Mouse (Mus musculus): ENCODE measurements at regions not wholly inside any gene's neighbourhood (a gene's known extent, or its start where the extent isn't known, plus 50 kb on each side); places are given as distances from the start of the nearest gene placed in this dataset.

- no peak for DNase-seq (ENCODE audit: low read depth, low spot score)
Observed at GRCm38 (mm10) chr13:81852309-81852978, 69.6 kb downstream of the Cetn3 start.

- DNase-seq (ENCODE audit: low read depth, low spot score): no peak
Observed at GRCm38 (mm10) chr13:81856072-81856471, 73.2 kb downstream of the Cetn3 start.

DNA sequence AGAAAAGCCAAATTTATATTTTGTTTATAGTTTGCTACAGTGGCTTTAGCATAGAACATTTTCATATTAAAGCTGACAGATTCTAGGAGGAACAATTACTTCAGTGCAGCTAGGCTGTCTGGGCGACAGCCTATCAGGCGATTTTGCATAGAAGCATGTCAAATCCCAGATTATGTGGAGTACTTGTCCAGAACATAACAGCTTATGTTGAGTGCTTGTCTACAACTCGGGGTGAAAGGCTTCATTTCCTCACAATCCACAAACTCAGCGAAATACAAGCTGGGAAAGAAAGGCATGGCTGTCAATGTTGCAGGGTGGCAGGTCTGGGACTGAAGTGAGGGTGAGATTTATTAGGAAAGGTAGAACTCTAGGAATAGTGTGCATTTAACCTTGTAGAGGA, 77.8 kb downstream of the Cetn3 start:
- DNase-seq (ENCODE audit: low read depth, low spot score): no peak

- no peak for DNase-seq (ENCODE audit: low read depth, low spot score)
Observed at GRCm38 (mm10) chr13:81861886-81862600, 79.2 kb downstream of the Cetn3 start.

GRCm38 (mm10) chr13:81871226-81871625, 88.3 kb downstream of the Cetn3 start:
- no peak for DNase-seq (ENCODE audit: low read depth, low spot score)

DNA sequence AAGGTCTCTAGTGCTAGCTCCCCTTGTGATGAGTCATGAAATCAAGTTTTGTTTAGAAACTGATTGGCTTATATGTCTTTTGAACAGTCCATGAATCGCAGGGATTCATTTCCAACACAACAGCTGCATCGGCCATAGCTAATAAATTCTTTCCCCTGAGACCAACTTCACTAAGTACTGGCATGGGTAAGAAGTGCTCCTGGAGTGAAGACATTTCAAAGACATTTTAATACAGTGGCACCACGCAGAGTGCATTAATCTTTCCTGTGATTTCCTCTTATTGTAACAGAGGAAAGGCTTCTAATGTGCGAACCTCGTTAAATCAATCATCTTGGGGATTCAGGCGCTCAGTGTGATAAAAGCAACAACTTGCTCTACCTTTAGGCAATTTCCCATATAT, 103.0 kb downstream of the Cetn3 start:
- DNase-seq (ENCODE audit: low read depth, low spot score): no peak

DNA sequence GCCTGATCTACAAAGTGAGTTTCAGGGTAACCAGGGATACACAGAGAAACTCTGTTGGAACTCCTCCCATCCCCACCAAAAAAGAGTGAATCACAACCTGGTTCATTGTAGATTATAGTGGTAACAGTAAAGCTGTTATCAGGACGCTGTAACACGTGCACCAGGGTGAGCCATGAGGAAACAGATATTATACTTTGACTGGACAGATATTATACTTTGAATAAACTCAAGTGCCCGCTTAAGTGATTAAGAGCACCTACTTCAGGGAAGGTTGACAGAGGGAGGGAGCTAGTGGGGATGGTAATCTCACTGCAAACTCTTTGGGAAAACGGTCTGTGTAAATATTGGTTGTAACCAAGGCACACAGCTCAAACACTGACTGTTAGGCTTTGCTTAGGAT, 147.4 kb downstream of the Cetn3 start:
- no peak for DNase-seq (ENCODE audit: low read depth, low spot score)

GRCm38 (mm10) chr13:81931199-81931598, 148.3 kb downstream of the Cetn3 start:
- no peak for DNase-seq (ENCODE audit: low read depth, low spot score)

- DNase-seq (ENCODE audit: low read depth, low spot score): no peak
Observed at GRCm38 (mm10) chr13:81937061-81937460, 154.2 kb downstream of the Cetn3 start.

DNA sequence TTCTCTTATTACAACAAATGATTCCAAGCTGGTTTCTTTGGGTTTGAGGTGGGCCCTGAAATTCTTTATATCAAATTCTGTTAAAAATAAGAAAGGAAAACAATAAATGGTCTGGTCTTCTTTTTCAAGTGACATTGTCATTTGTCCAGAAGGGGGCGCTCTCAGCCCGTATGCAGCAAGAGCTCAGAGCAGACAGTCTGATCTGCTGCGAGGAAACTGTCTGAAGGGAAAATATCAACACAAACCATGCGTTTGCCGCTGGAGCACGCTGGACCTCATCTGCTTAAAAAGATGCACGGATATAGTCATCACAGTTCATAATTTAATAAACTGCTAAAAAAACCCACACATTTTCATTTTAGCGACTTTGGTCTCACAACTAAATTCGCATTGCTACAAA, 161.2 kb downstream of the Cetn3 start:
- peak; percentile 24 for DNase-seq (ENCODE audit: low read depth, low spot score)

GRCm38 (mm10) chr13:81944469-81944868, 161.6 kb downstream of the Cetn3 start:
- DNase-seq (ENCODE audit: low read depth, low spot score): no peak

- DNase-seq (ENCODE audit: low read depth, low spot score): no peak
Observed at GRCm38 (mm10) chr13:81945741-81946140, 162.9 kb downstream of the Cetn3 start.

DNA sequence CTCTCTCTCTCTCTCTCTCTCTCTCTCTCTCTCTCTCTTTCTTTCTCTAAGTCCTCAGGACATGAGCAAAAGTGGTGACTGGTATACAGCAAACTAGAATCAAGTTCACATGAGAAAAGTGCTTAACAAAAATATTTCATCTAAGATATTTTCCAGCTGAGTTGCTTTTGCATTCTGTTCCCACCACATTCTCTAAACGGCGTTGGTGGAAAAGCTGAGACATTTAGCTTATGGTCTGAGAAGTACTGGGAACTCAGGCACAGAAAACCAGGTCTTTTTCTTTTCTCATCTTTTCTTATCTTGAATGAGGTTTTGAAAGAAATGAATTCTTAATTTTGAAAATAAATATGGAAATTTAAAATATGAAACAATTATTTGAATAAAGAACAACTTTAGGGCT, 182.6 kb downstream of the Cetn3 start:
- no peak for DNase-seq (ENCODE audit: low read depth, low spot score)

DNA sequence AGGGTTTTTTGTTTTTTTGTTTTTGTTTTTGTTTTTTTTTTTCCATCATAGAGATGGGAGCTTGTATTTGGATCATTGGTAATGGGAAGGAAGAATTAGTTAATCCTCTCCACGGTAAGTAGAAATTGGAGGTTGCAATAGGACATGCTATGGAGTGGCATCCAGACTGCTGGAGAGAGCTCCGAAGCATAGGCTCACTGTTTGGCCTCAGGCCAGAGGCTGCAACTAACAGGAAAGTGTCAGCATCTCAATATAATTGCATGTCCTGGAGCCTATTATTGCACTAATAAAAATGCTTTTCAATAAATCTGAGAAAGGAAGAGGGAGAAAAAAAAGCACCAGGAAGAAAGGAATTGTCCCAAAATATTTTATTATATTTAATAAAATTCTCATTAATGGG, 193.0 kb downstream of the Cetn3 start:
- no peak for DNase-seq (ENCODE audit: low read depth, low spot score)

DNA sequence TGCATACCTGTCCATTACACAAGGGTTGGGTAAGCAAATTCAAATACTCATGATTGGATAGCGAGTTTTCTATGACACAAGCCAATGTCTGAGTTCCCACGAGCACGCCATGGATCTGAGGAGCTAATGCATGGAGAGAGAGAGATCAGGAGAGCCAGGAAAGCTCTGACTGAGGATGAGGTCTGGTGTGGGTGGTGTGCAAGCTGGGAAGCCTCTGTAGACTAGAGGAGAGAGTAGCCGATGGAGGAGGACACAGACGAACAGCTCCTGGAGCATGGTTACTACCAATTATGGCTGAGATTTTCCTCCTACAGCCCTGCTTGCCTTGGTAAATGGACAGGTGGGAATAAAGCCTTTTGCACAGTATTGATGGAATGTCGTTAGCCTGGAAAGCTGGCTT, 195.1 kb downstream of the Cetn3 start:
- no peak for DNase-seq (ENCODE audit: low read depth, low spot score)

DNA sequence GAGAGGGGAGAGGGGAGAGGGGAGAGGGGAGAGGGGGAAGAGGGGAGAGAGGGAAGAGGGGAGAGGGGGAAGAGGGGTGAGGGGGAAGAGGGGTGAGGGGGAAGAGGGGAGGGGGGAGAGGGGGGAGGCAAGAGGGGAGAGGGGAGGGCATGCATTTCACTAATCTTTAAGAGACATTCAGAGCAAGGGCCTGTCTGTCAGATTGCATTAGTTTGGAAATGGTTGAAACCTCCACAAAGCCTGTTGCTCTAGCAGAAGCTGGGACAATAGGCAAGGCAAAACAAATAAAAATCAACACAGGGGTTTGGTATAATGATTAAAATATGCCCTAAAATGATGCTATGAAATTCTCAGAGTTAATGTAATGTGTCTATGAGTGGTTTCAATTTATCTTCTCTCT, 196.4 kb downstream of the Cetn3 start:
- no peak for DNase-seq (ENCODE audit: low read depth, low spot score)

GRCm38 (mm10) chr13:81980094-81980493, 197.2 kb downstream of the Cetn3 start:
- no peak for DNase-seq (ENCODE audit: low read depth, low spot score)

GRCm38 (mm10) chr13:81982491-81982890, 199.6 kb downstream of the Cetn3 start:
- no peak for DNase-seq (ENCODE audit: low read depth, low spot score)

DNA sequence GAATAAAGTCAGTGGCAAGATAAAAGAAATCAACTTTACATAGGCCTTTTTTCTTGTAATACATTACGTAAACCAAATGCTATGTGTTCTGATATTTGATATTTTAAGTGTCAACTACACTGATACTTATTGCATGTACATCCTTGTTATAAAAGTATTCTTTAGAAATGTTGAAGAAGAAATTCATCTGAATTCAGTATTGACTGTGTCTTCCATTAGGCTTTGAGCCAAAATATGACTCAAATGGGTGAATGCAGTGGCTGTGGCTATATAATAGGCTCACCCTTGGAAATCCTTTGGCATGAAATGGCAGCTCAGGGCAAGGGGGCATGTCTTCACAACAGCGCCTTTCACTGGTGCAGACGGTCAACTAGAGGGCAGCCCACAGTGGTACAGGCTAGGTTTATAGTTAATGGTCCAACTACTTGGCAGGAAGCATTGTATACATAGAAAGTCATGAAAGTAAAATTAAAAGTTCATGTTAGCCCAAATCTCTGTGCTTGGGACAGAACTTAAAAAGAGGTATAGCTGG, 217.9 kb downstream of the Cetn3 start:
- no peak for DNase-seq (ENCODE audit: low read depth, low spot score)

- no peak for DNase-seq (ENCODE audit: low read depth, low spot score)
Observed at GRCm38 (mm10) chr13:82005929-82006726, 223.3 kb downstream of the Cetn3 start.

GRCm38 (mm10) chr13:82007222-82007621, 224.3 kb downstream of the Cetn3 start:
- DNase-seq (ENCODE audit: low read depth, low spot score): no peak

DNA sequence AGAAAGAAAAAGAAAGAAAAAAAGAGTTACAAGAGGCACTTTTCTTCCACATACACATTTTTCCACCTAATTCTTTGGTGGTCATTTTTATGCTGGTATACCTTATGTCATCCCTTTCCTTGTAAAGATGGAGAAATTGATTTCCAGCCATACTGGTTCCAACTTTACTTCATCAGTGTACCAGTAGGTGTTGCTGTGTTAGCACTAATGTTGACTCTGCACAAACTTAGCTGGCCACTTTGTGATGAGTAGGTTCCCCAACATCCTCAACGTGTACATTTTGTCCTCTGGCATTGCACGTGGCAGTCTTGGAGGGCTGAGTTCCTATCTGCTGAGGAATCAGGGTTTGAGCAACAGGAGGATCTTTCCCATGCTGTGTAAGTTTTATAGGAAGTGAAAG, 256.7 kb downstream of the Cetn3 start:
- DNase-seq (ENCODE audit: low read depth, low spot score): no peak
